Mouse (Mus musculus) bone marrow, adult 2 months (tissue): ENCODE measurements around the gene Car11. TPM values are rescaled to one million over a fixed set of nuclear protein-coding genes. Genes with fewer than 3 reads are reported as not detected.
A peak's percentile ranks its signal among the peaks of the same experiment; 100 is the strongest.

Experiments
- H3K27ac ChIP-seq: fragments of 200-500 bp; 2 replicates; pipeline ENCODE4 v1.5.1; 2012; ENCODE audit warnings: low read depth, mild to moderate bottlenecking, control low read depth, inconsistent platforms, low read length; ENCODE audit not compliant: control insufficient read depth, poor library complexity, insufficient read depth
- H3K4me1 ChIP-seq: fragments of 200-500 bp; 2 replicates; pipeline ENCODE4 v1.6.1; 2011; ENCODE audit warnings: low read length; ENCODE audit not compliant: control insufficient read depth, insufficient read depth
- H3K4me3 ChIP-seq: fragments of 200-500 bp; replicated peaks from 2 replicates; pipeline ENCODE3; 2011; ENCODE audit warnings: mild to moderate bottlenecking, low read depth, low read length, control low read depth; ENCODE audit not compliant: control insufficient read depth
- CTCF ChIP-seq: fragments of 200-500 bp; IDR thresholded peaks from 2 replicates; pipeline ENCODE4 v1.5.1; 2011; ENCODE audit warnings: low read length, control low read depth; ENCODE audit not compliant: control insufficient read depth, insufficient read depth
- POLR2A ChIP-seq: fragments of 200-500 bp; IDR thresholded peaks from 2 replicates; pipeline ENCODE4 v1.6.1; 2011; ENCODE audit warnings: low read depth, mild to moderate bottlenecking, control low read depth, low read length, borderline replicate concordance; ENCODE audit not compliant: control insufficient read depth
- WGBS: fragments of 180-500 bp; shearing (Covaris S2); methylation state at CpG from one replicate; pipeline ENCODE4 v1.1.7; 2018; 5-methylcytosine and 5-hydroxymethylcytosine counted together
- polyA plus RNA-seq: library from polyadenylated mRNA; stranded (reverse); fragments of >200 nt; gene quantifications from 2 replicates; pipeline ENCODE4 v1.2.4, GENCODE M21; 2011; ENCODE audit warnings: low replicate concordance; ENCODE audit not compliant: missing spikeins, insufficient read depth, insufficient read length

Car11 gene
- polyA plus RNA-seq, 1 experiment = 4.4 TPM

DNA sequence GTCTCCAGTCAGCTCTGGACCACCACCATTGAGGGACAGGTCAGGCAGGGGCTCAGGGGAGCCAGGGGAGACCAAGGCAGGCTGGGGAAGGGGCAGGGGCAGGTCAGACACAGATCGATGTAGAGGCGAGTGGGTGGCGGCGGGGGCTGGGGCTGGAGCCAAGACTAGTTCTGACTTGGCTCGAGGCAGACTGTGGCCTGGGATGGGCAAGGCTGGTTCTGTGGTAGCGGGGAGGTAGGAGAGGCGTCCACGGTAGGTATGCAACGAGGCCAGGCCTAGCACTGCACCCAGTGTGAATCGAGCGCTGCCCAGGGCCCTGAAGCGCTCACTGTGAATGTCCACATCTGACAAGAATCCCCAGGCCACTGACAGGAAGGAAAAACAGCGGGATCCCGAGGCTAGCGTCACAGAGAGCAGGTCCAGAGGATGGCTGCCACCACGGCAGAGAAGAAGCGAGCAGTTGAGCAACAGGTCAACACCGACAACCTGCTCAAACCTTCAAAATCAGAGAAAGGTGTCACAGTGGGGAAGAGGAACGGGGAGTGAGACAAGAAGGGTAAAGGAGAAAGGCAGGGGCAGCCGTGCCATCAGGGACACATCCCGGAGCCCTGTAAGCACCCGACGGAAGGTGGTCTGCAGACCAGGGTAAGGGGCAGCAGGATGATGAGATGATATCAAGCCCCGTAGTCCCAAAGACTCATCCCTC, 11.8 kb downstream of the Car11 start:
- Histone ChIP-seq H3K4me3 (no peak overlapping the region), H3K4me1 (peaks cover 15% of the 10 kb centered on the region), H3K27ac (no peak overlapping the region)
- WGBS = 86% methylated on average over 24 of the region's 24 CpGs
- TF ChIP-seq POLR2A (no peak), CTCF (no peak)

DNA sequence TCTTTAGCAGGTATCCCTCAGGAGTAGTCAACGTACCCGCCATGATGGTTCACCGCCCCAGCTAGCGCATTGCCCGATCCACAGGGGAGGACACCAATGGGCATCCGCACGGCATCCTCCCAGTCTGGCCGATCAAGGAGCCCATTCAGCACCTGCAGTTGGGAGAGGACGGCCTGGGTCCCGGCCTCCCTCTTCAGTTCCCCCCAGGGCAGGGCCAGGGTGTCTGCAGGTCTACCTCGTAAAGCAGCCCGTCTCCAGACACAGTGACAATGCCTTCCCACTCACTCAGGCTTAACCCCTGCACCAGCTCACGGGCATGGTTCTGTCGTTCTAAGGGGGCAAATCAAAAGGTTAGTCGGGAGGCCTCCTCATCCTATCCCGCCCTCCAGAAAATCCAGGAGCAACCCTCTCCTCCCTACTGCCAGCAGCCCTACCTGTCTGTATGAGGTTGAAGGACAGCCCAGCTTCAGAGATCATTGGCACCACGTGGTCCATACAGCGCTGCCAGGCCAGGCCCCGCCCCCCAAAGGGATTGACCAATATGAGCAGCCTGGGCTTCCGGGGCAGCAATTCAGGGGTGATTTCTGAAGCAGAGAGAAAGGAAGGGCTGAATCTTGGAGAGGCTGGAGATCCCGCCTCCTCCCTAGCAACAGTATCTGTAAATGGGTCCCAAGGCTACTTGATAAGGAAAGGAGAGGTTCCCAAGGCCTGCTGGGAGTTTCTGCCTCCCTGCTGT, 12.5 kb downstream of the Car11 start:
- WGBS = 89% methylated on average over 21 of the region's 21 CpGs
- H3K27ac ChIP-seq = no peak overlapping the region
- TF ChIP-seq POLR2A = no peak
- TF ChIP-seq CTCF = no peak
- no peak overlapping the region for H3K4me3 ChIP-seq
- H3K4me1 ChIP-seq = peaks cover 14% of the 10 kb centered on the region

DNA sequence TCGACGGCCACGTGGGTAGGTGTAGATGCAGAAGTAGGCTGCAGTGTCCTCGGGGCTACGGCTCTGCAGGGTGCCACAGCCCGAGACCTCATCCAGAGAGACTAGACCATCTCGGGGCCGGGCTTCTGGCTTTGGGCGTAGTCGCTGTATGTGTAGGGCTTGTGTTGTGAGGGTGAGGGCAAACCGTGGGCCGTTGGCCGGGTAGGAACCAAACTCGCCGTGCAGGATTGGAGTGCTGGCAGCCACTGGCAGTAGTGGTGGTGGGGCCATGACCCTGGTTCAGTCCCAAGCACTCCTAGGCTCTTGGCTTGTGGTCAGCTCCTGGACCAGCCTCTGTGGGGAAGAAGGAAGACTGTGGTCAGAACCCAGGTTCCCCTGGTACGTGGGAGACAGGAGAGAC, 13.8 kb downstream of the Car11 start:
- no peak for TF ChIP-seq CTCF
- TF ChIP-seq POLR2A = no peak
- no peak overlapping the region for H3K27ac ChIP-seq
- H3K4me1 ChIP-seq = peaks cover 9% of the 10 kb centered on the region
- 90% methylated on average over 16 of the region's 16 CpGs for WGBS
- no peak overlapping the region for H3K4me3 ChIP-seq

DNA sequence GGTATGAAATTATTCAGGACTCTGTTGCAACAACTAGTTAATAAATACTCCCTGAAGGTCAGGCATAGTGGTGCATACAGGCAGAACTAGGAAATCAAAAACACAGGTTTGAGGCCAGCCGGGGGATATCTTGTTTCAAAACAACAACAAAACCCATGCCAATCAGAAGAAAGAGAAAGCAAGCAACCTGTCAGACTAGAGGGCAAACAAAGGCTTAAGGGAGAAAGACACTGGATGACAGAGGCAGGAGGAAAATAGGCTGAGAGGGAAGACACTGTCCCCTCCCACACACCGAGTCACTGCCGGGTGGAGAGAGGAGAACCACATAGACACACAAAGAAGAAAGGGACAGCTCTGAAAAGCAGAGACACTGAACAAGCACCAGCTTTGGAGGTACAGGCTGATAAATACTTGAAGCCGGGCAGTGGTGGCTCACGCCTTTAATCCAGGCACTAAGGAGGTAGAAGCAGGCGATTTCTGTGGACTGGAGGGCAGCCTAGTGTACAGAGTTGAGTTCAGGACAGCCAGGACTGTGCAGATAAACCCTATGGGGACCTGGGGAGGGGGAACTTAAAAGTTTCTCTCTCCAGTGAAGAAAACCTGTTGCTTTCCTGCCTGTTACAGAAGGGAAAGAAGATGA, 14.4 kb downstream of the Car11 start:
- no peak overlapping the region for H3K4me3 ChIP-seq
- no peak overlapping the region for H3K27ac ChIP-seq
- TF ChIP-seq CTCF (no peak), POLR2A (no peak)
- 84% methylated on average over 6 of the region's 6 CpGs for WGBS
- H3K4me1 ChIP-seq = peaks cover 6% of the 10 kb centered on the region; the same call in 1 of the 2 replicates

DNA sequence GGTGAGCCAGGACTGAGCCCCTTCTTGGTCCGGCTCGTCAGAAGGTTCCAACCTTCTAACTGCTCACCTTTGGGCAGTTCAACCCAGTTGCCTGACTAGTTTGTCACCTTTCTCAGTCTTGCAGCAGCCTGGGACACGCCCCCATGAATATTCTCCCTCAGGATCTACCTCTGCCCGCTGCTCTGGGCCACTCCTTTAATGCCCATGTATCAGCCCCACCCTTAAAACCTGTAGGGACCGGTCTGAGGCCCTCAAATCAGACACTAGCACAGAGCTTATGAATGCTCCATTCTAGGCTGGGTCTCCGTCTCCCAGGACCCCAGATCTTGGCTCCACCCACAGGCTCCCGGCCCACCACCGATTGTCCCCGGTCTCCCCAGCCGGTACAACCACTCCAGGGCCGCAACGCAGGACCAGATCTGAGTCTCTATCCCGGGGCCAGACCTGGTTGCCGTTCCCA, 15.0 kb downstream of the Car11 start:
- peaks cover 4% of the 10 kb centered on the region; the same call in 1 of the 2 replicates for H3K4me1 ChIP-seq
- 10% methylated on average over 14 of the region's 14 CpGs for WGBS

DNA sequence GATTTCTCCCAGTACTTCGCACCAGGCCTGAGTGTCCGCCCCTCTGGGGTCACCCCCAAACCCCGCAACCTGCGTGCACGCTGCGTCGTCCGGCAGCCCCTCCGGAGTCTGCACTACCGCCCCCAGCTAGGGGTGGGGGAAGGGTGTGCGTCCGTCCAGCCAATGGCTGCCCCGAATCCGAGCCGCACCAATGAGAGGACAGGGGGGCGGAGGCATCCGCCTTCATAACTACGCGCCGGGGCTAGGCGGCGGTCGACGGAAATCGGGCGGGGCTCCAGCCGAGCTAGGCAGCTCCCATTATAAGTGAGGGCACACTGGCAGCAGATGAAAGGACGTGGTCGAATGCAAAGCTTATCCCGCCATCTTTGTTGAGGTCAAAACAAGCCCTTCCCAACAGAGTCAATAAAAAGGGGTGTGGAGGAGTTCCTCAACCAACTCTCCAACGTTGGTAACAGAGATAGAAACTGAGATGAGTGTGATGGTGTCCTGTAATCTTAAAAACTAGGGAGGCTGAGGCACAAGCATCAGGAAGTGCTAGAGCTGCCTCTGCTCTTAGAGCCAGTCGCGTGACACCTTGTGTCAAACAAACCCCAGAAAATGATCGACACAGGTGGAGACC, 15.6 kb downstream of the Car11 start, which contains the start of gene Rpl18:
TSS of gene Rpl18 (plus strand) at position 368 of the 619 bp plus-strand sequence.
- peak within 1 kb of the TSS; percentile 83 for H3K4me3 ChIP-seq
- TF ChIP-seq POLR2A (peak; percentile 71; the same call in 1 of the 2 replicates), CTCF (no peak; the same call in 1 of the 2 replicates)
- H3K4me1 ChIP-seq = peaks cover 4% of the 10 kb centered on the region; the same call in 1 of the 2 replicates
- 6% methylated on average over 34 of the region's 34 CpGs for WGBS
- H3K27ac ChIP-seq = peak within 1 kb of the TSS; percentile 88

More for the DNA sequence above, 15.0 kb downstream of the Car11 start:
- TF ChIP-seq POLR2A (no peak), CTCF (no peak)
- Histone ChIP-seq H3K4me3 (peak overlapping the region; percentile 83), H3K27ac (peak overlapping the region; percentile 49)

DNA sequence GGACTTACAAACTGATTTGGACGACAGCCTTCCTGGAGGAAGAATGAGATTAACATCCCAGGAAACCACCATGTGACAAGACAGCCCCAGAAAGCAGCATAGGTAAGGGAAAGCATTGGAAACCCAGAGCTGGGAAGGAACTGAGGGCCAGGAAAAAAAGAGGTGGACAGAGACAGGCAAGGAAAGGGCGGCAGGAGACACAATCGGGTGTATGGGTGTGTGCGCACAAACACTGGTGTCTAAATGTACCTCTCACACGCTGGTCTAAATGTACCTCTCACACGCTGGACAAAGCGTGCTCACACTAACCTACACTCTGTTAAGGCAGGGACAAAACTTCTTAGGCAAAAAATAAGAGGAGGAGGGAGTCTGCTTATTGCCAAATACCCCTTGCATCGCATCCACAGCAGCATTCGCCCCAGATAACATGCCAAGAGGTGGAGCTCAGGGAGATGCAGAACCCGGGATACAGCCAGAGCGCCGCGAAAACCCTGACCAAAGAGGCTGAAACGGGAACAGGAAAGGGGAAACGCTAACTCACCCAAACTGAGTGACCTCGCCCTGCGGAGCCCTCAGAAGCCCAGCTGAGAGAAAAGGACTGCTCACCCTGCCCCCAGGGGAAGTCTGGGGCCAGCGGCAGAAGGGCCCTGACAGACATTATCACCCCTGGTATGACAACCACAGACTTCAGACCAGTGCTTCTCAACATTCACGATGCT, 16.3 kb downstream of the Car11 start:
- TF ChIP-seq CTCF = no peak
- peak; percentile 32; the same call in 1 of the 2 replicates for TF ChIP-seq POLR2A
- Histone ChIP-seq H3K4me3 (peak overlapping the region; percentile 72), H3K4me1 (peaks cover 4% of the 10 kb centered on the region; the same call in 1 of the 2 replicates), H3K27ac (peak overlapping the region; percentile 88)
- 31% methylated on average over 19 of the region's 19 CpGs for WGBS
